Mouse (Mus musculus): ENCODE measurements around the gene Scap. TPM values are rescaled to one million over a fixed set of nuclear protein-coding genes. Genes with fewer than 3 reads are reported as not detected.

The Scap gene
- polyA plus RNA-seq, 1 experiment from 2014 or later = 14.9 TPM

GRCm38 (mm10) chr9:110315904-110316303, 17.2 kb upstream of the Scap start:
- TF ChIP-seq CTCF (IDR thresholded peaks at IDR 0.05; ENCODE audit: low read depth) = no peak
- Histone ChIP-seq H3K4me2 (replicated peaks; ENCODE audit: low read depth) (no peak overlapping the region), H3K36me3 (ENCODE audit: control insufficient read depth, insufficient read depth) (peaks cover 28% of the 10 kb centered on the region), H3K9ac (ENCODE audit: low read depth, low read length) (no peak overlapping the region), H3K27me3 (replicated peaks; ENCODE audit: control insufficient read depth, insufficient read depth, low read length) (no peaks in the 10 kb centered on the region), H3K4me1 (replicated peaks; ENCODE audit: control insufficient read depth, insufficient read depth, low read length) (no peaks in the 10 kb centered on the region), H3K27ac (ENCODE audit: low read depth, low read length) (no peak overlapping the region), H3K4me3 (ENCODE audit: low read depth, low read length) (no peak overlapping the region), H3K9me3 (ENCODE audit: control insufficient read depth) (no peaks in the 10 kb centered on the region)
- 86% methylated on average over 8 of the region's 8 CpGs for WGBS
- ATAC-seq = no peak

GRCm38 (mm10) chr9:110316503-110316902, 16.6 kb upstream of the Scap start:
- Histone ChIP-seq H3K9me3 (ENCODE audit: control insufficient read depth) (no peaks in the 10 kb centered on the region), H3K4me3 (ENCODE audit: low read depth, low read length) (no peak overlapping the region), H3K27ac (ENCODE audit: low read depth, low read length) (no peak overlapping the region), H3K4me1 (replicated peaks; ENCODE audit: control insufficient read depth, insufficient read depth, low read length) (no peaks in the 10 kb centered on the region), H3K27me3 (replicated peaks; ENCODE audit: control insufficient read depth, insufficient read depth, low read length) (no peaks in the 10 kb centered on the region), H3K9ac (ENCODE audit: low read depth, low read length) (no peak overlapping the region), H3K36me3 (ENCODE audit: control insufficient read depth, insufficient read depth) (peaks cover 31% of the 10 kb centered on the region), H3K4me2 (replicated peaks; ENCODE audit: low read depth) (no peak overlapping the region)
- WGBS = 92% methylated on average over 8 of the region's 8 CpGs
- TF ChIP-seq CTCF (IDR thresholded peaks at IDR 0.05; ENCODE audit: low read depth) = no peak
- ATAC-seq = 0 out of 2 replicates have a peak, but pooled peaks have one; percentile 20

GRCm38 (mm10) chr9:110320769-110321168, 12.3 kb upstream of the Scap start:
- WGBS = 90% methylated on average over 10 of the region's 10 CpGs
- no peaks in the 10 kb centered on the region for H3K4me1 ChIP-seq (replicated peaks; ENCODE audit: control insufficient read depth, insufficient read depth, low read length)
- H3K9ac ChIP-seq (ENCODE audit: low read depth, low read length) = no peak overlapping the region
- H3K27me3 ChIP-seq (replicated peaks; ENCODE audit: control insufficient read depth, insufficient read depth, low read length) = no peaks in the 10 kb centered on the region
- H3K4me3 ChIP-seq (ENCODE audit: low read depth, low read length) = no peak overlapping the region
- H3K27ac ChIP-seq (ENCODE audit: low read depth, low read length) = no peak overlapping the region
- H3K36me3 ChIP-seq (ENCODE audit: control insufficient read depth, insufficient read depth) = peaks cover 10% of the 10 kb centered on the region; the same call in 1 of the 2 replicates
- no peak for TF ChIP-seq CTCF (IDR thresholded peaks at IDR 0.05; ENCODE audit: low read depth)
- no peaks in the 10 kb centered on the region for H3K9me3 ChIP-seq (ENCODE audit: control insufficient read depth)
- no peak for ATAC-seq
- no peak overlapping the region for H3K4me2 ChIP-seq (replicated peaks; ENCODE audit: low read depth)

GRCm38 (mm10) chr9:110322972-110323371, 10.1 kb upstream of the Scap start:
- H3K9ac ChIP-seq (ENCODE audit: low read depth, low read length) = no peak overlapping the region
- H3K36me3 ChIP-seq (ENCODE audit: control insufficient read depth, insufficient read depth) = peaks cover 9% of the 10 kb centered on the region; the same call in 1 of the 2 replicates
- H3K4me1 ChIP-seq (replicated peaks; ENCODE audit: control insufficient read depth, insufficient read depth, low read length) = no peaks in the 10 kb centered on the region

GRCm38 (mm10) chr9:110324181-110324580, 8.9 kb upstream of the Scap start:
- no peak for ATAC-seq
- Histone ChIP-seq H3K36me3 (ENCODE audit: control insufficient read depth, insufficient read depth) (peaks cover 9% of the 10 kb centered on the region; the same call in 1 of the 2 replicates), H3K9ac (ENCODE audit: low read depth, low read length) (no peak overlapping the region), H3K4me1 (replicated peaks; ENCODE audit: control insufficient read depth, insufficient read depth, low read length) (no peaks in the 10 kb centered on the region), H3K9me3 (ENCODE audit: control insufficient read depth) (no peaks in the 10 kb centered on the region), H3K27me3 (replicated peaks; ENCODE audit: control insufficient read depth, insufficient read depth, low read length) (no peaks in the 10 kb centered on the region), H3K4me3 (ENCODE audit: low read depth, low read length) (no peak overlapping the region), H3K27ac (ENCODE audit: low read depth, low read length) (no peak overlapping the region), H3K4me2 (replicated peaks; ENCODE audit: low read depth) (no peak overlapping the region)
- 88% methylated on average over 1 of the region's 1 CpGs for WGBS
- TF ChIP-seq CTCF (IDR thresholded peaks at IDR 0.05; ENCODE audit: low read depth) = no peak

More at GRCm38 (mm10) chr9:110322972-110323371, 10.1 kb upstream of the Scap start:
- Histone ChIP-seq H3K27me3 (replicated peaks; ENCODE audit: control insufficient read depth, insufficient read depth, low read length) (no peaks in the 10 kb centered on the region), H3K4me3 (ENCODE audit: low read depth, low read length) (no peak overlapping the region), H3K4me2 (replicated peaks; ENCODE audit: low read depth) (no peak overlapping the region), H3K27ac (ENCODE audit: low read depth, low read length) (no peak overlapping the region), H3K9me3 (ENCODE audit: control insufficient read depth) (no peaks in the 10 kb centered on the region)
- ATAC-seq = no peak
- TF ChIP-seq CTCF (IDR thresholded peaks at IDR 0.05; ENCODE audit: low read depth) = no peak

GRCm38 (mm10) chr9:110328178-110328577, 4.9 kb upstream of the Scap start:
- no peaks in the 10 kb centered on the region for H3K36me3 ChIP-seq (ENCODE audit: control insufficient read depth, insufficient read depth)
- no peak for TF ChIP-seq CTCF (IDR thresholded peaks at IDR 0.05; ENCODE audit: low read depth)
- no peak overlapping the region for H3K27ac ChIP-seq (ENCODE audit: low read depth, low read length)
- 62% methylated on average over 2 of the region's 2 CpGs for WGBS
- ATAC-seq = no peak
- H3K4me1 ChIP-seq (replicated peaks; ENCODE audit: control insufficient read depth, insufficient read depth, low read length) = no peaks in the 10 kb centered on the region
- no peak overlapping the region for H3K4me2 ChIP-seq (replicated peaks; ENCODE audit: low read depth)
- H3K27me3 ChIP-seq (replicated peaks; ENCODE audit: control insufficient read depth, insufficient read depth, low read length) = no peaks in the 10 kb centered on the region
- no peaks in the 10 kb centered on the region for H3K9me3 ChIP-seq (ENCODE audit: control insufficient read depth)
- no peak overlapping the region for H3K4me3 ChIP-seq (ENCODE audit: low read depth, low read length)
- H3K9ac ChIP-seq (ENCODE audit: low read depth, low read length) = no peak overlapping the region

All from intestine, postnatal 0 days (tissue).